Mouse (Mus musculus) monocyte, adult 5-6 weeks (primary cell): Measurements from ENCODE around the gene Tmem189. TPM values are rescaled to one million over a fixed set of nuclear protein-coding genes. Genes with fewer than 3 reads are reported as not detected.
A peak's percentile ranks its signal among the peaks of the same experiment; 100 is the strongest.
"Not testable (repeated sequence)": the region's sequence is repeated elsewhere in the genome, so short reads cannot be mapped to it uniquely, and the experiment has no call there.

ENCODE experiments used
- ATAC-seq: fragments of 153-309, 156-312 bp; replicated peaks from 2 replicates; pipeline ENCODE4 v1.8.0; 2017; ENCODE audit warnings: mild to moderate bottlenecking; ENCODE audit not compliant: low TSS enrichment, insufficient number of reproducible peaks, severe bottlenecking, poor library complexity, low FRiP score
- total RNA-seq: library from RNA; stranded (forward); fragments of 200-1000, 200-491, 200-594 nt; gene quantifications from 3 replicates; pipeline ENCODE4 v1.2.3, GENCODE M21; 2017

Gene Tmem189
- total RNA-seq, 1 experiment from 2014 or later: 55.2 TPM

DNA sequence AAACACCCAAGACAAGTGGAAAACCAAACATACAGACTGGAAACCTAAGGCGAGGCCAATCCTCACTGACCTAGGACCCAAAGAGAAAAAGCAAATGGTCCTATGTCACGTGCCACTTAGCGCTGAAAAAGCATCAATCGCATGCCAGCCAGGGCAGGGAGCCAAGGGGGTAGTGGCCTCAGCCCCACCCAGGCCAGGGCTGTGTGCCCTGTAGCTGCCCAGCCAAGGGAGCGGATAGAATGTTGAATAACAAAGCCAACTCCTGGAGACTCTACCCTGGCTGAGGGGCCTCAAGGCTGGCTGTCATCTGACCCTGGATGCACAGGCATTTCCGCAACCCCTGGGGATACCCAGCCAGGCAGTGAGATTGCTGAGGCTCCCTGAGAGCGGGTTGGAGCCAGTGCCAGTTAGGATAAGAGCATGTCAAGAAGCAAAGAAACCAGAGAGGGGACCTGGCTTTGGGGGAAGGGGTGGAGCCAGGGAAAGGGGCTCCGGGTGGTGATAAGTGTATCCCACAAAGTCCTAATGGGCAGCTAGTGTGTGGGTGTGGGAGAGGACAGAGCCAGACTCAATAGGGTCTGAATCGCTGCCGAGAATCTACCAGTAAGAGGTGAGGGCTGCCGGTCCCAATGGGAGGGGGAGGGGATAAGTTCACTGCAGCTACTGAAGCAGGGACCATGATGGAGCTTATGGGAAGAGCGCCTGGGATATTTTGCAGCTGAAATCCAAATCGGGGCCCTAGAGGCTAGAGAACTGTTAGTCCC is 29.6 kb downstream of the Tmem189 start:
- no peak for ATAC-seq

DNA sequence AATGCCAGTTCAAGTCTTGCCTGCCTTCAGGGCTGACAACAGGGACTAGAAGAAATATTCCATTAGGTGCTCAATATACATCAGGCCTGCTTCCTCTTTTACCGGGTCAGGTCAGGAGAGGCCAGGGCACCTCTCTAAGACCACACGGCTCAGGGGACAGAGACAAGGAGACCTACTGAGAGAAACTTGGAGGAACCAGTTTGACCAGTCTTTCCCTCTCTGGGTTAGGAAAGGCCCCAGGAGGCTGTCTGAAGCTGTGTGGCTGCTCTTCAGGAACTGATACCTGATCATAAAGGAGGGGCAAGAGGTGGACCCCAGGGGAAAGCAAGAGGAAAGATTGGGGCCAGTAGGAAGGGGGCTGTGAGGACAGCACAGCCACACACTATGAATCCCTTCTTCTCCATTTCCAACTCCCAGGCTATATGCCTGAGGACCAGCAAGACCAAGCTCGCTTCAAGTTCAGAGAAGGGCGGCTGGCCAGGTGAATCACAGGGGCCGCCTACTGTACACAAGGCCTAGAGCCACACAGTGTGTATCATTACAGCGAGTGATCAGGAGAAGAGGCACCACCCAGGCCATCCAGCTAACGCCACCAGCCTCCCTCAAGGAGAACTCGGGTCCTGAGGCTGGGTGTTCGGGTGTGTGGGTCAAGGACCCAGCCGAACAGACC is 30.3 kb downstream of the Tmem189 start:
- no peak for ATAC-seq

DNA sequence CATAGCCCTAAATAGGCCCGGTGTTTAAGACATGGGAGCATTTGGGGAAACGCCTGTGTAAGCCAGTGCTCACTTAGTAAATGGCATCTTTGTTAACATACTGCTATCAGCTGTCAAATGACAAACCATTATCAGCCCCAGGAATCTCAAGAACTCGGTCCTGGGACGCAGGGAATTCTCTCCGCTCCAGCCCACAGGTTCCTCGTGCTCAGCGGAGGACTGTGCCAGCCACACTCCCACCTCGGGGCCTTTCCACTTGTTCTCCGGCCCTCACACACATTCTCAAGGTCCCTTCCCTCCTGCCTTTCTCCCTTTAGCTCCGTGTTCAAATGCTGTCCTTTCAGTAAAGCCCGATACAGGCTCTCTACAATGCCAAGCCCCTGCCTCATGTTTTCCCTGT is 30.9 kb downstream of the Tmem189 start:
- no peak for ATAC-seq

DNA sequence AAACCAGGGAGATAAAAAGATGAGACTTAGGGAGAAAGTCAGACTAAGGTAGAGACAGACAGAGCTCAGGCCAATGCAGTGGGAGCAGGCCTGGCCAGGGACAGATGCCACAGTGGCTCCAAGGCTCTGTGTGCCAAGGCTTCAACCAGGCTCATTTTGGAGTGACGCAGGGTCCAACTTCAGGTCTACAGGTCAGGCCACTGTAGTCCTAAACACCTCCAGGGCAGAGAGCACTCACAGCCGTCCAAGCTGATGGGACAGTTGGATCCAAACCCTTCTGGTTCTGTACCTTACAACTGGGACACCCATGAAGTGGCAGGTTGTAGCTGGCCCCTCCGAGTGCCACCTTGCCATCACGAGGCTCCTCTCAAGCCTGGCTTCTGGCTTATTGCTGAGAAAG is 31.6 kb downstream of the Tmem189 start:
- ATAC-seq: no peak

DNA sequence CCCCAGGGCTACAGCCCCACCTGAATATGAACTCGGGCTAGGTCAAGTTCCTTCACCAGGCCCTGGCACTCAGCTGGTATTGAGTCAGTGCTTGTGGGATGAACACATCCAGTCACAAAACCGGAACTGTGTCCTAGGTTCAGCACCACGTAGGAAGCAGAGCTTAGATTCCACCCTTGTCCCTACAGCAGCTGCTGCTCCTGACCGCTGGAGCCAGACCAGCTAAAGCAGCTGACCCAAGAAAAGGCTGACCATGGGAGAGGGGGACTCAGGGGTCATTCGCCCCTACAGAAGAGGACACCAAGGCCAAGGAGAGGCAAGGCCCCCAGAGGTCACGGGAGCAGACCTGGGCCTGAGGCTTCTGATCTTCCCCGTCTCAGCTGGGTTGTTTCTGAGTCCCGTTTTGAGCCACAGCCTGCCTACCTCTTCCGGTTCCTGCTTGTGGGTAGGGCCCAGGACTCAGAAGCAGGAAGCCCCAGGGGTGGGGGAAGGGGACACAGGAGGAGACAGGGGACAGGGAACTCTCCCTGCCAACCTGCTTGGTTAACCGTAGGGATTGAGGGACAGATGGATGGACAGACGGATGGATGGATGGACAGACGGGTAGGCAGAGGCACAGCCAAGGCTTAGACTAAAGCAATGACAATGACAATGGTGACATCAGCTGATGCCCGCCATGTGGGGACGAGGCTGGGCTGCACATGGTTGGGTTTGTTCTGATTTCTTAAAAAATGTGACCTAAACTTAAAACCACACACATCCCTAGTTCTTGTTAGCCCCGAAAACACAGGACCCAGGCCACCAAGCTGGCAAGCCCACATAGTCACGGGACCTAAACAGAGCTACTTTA is 32.8 kb downstream of the Tmem189 start:
- ATAC-seq: peak; percentile 81

DNA sequence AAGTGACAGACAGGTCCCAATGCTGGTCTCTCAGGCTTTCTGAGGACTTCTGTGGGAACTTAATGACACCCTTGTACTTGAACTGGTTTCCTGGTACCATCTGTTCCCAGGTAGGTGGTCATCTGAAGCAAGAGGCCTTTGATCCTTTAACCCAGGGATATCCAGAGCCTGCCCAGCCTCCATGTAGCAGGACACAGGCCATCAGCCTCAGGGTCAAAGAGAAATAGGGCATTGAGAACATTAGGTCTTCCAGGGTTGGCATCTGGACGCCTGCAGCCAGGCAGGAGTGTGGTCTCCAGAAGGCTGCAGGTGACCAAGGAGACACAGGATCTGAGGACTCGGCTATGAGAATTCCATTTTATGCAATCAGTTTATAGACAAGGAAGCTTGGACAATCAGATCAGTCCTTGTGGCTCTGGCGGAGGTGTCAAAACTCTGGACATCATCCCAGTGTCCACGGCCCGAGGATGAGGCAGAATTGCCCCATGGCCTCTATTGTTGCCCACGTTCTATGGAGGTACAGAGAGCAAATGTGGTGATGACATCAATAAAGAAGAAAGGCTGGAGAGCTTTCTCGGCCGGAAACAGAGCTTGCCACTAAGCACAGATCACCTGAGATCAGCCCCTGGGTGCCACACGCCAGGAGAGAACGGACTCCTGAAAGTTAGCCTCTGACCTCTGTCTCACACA is 34.6 kb downstream of the Tmem189 start:
- no peak for ATAC-seq

DNA sequence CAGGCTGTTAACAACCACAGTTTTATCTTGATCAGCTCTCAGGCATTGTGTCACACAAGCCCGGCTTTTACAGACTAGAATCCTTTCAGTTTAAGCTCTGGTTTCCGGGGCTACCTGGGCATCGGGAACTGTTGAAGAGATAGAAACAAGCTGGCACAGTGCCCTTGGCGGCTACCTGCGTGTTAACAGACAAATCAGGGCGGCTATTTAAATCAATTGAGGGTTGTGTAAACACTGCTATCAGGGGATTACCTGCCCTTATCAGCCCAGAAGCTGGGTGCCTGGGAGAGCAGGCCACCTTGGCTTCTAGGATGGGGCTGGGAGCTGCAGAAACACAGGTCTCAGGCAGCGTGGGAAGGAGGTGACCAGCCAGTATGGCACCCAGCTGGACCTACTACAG is 36.9 kb downstream of the Tmem189 start:
- no peak for ATAC-seq

DNA sequence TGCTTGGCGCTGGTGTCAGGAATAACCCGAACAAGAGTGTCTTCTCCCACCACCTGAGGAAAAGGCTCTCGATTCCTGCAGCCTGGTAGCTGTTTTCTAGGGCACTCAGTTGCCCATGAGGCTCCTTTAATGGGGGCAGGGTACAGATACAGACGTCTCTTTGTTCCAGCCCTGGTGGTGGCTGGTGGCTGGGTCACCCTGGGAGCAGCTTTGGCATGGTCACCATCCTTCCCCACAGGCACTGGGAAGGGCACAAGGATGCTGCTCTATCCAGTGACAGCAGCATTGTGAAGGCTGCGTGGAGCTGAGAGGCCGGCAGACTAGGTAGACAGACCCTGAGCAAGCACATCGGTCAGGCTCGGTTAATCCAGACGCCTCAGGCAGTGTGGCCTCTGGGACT is 38.0 kb downstream of the Tmem189 start:
- ATAC-seq: no peak

DNA sequence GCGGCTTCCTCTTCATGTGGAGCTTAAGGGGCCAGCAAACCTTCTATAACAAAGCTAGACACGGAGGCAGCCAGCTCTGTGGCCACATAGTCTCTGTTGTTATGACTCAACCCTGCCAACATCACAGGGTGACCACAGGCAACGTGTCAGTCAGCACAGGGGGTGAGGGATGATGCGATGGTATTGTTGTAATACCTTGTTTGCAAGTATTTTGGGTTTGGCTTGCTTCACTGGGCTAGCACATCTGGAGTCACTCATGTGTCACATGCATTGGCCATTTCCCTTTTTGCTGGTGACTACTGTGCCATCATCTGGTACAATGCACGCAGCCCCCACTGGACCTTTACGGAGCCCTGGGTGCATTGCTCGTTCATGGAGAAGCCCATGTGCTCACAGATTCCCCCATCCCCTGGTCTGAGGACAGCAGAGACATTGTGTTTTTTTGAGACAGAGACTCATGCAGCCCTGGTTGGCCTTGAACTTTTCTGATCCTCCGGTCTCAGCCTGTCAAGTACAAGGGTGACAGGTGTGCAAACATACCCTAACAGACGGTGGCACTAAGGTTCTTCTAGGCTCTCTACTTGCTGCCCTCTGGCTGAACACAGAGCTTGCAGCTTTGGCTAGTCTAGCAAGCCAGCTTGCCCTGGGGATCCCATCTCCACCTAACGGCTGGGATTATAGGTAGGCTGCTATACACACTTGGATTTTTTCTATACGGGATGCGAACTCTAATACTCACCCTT is 40.2 kb downstream of the Tmem189 start:
- peak; percentile 75 for ATAC-seq

DNA sequence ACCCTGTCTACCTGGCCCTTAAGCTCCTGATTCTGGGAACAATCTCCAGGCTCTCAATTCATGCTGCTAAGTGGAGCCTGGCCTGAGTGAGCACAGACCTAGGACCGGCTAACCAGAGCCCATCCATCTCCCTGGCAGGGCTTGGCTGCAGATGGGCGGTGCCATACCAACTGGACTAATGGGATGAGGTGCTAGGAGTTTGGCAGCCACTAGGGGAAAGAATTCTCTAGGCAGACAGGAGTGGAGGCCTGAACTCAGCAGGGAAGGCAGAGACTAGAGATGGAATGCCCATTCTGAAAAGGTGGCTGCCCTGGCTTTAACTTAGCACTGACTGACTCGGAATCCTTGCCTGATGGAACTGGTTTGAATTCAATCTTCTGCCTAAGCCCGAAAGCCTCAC is 43.2 kb downstream of the Tmem189 start:
- no peak for ATAC-seq

DNA sequence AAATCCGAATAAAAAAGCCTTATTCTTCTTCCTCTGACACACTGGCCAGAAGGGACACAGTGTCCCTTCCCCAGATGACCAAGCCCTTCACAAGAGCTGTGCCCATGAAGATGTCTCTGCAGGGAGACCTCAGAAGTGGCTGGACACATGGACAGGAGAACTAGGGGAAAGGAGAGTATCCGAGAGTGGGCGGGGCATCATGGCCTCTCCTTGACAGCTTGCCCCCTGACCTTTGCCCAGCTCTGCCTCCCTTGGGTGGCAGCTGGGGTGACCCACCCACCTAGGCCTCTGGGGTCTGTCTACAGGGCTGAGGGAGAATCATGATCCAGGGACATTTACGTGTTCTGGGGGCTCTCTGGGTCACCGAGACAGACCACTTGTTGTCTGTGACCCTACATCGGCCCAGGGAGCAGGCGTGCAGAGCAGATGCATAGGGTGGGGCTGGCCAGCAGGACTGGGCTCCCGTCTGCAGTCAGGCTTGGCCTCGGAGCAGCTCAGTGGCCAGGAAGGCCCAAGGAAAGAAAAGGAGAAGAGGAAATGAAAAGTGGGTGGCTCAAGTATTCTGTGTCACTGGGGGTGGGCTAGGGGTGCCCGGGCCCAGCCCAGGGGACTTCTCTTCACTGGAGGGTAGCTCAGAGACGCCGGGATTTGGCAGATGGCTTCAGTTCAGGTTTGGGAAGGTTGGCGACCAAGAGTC is 46.1 kb downstream of the Tmem189 start:
- not testable (repeated sequence) for ATAC-seq

DNA sequence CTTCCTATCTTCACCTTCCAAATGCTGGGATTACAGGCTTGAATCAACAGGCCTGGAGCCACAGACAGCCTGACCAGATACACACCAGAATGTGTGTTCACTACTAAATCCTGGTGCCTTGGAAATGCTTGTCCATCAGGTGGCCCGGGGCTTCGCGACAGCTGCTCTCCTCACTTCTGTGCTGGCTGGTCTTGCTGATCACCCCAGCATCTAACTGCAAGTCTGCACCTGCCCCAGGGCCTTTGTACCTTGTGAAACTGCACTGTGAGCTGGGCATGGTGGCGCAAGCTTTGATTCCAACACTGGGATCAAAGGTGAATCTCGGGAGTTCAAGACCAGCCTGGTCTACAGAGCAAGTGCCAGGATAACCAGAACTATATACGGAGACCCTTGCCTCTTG is 47.5 kb downstream of the Tmem189 start:
- no peak for ATAC-seq

DNA sequence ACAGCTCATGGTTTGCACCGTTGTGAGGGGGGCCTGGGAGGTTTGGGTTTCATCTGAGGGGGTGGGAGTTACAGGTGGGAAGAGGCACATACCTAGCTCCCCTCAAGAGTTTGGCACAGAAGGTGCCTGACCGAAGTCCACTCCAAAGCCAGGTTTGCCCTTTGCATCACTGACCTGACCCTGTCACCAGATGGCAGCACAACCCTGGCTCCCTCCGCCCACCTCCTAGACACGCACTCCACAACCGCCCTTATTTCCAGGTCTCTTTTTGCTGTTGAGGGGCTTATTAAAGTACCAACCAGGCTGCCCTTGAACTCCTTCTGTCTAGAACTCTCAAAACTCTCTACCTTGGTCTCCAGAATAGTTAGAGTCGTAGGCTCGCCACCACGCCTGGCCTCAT is 48.3 kb downstream of the Tmem189 start:
- ATAC-seq: peak; percentile 60

DNA sequence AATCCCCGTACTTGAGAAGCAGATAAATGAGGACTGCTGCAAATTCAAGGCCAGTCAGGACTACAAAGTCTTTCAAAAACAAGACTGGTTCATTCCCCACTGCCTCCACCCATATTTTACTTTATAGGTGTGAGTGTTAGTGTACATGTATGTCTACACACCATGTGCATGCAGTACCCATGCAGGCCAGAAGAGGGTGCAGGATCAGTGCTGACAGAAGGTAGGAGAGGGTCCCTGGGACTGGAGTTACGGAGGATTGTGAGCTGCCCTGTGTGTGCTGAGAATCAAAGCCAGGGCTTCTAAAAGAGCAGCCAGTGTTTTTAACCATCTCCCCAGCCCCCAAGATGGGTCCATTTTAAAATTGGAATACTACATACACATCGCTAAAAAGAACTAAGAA is 49.3 kb downstream of the Tmem189 start:
- no peak for ATAC-seq

DNA sequence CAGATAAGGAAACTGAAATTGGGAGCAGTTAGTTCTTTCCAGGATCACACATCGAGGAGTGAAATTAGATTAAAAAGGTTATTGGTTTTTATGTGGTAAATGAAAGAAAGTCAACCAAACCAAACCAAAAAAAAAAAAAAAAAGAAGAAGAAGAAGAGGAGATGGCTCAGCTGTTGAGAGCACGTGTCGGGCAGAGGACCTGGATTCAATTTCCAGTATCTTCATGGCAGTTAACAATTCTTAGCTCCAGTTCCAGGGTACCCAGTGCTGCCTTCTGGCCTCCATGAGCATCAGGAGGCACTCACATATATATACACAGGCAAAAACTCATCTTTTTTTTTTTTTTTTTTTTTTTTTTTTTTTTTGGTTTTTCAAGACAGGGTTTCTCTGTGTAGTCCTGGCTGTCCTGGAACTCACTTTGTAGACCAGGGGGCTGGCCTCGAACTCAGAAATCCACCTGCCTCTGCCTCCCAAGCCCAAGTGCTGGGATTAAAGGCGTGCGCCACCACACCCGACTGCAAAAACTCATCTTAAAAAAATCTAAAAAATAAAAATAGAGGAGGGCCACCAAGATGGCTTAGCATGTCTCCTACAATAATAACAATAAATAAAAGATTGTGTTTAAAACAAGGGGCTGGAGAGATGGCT is 54.6 kb downstream of the Tmem189 start:
- no peak for ATAC-seq

DNA sequence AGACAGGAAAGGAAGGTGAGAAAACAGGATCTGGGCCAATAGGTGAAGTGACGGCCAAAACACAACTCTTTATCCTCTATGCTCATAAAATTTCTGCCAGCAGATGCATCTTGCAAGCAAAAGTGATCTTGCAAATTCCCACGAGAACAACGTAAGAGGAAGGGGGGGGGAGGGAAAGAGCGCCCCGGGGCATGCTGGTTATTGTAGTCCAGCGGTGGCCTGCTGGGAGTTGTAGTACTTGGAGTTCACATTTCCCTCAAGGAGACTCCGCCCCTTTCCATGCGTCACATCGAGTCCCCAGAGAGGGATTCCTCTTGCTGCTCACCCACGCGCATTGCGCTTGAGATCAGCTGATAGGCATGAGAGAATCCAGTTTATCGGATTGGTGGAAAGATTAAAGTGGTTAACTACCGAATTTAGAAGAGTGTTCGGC is 55.3 kb downstream of the Tmem189 start:
- peak; percentile 89 for ATAC-seq

DNA sequence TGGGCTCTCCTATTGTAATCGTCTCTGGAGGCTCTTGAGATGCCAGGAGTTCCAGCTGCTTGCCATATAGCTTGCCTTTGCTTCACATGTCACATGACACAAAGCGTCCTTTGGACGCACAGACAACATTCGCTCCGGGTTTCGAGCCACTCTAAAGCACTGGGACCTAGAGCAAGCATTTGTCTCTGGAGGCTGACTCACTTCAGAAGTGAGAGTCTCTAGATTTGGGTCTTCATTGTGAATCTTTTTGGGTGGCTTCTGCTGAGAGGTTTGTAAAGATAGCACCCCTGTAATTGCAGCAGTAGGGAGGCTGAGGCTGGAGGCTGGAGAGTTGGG is 56.1 kb downstream of the Tmem189 start:
- ATAC-seq: no peak
